Mouse (Mus musculus) forebrain, embryonic 15.5 days (tissue): ENCODE measurements around the gene Jph3. TPM values are rescaled to one million over a fixed set of nuclear protein-coding genes. Genes with fewer than 3 reads are reported as not detected.

Experiments
- ATAC-seq: fragments of 200-750 bp; cut with Nextera tagmentation; replicated peaks from 2 replicates; pipeline ENCODE4 v1.8.0; 2017; ENCODE audit warnings: mild to moderate bottlenecking, moderate TSS enrichment, moderate library complexity
- H3K27ac ChIP-seq: fragments of 300-500 bp; sonication (generic); replicated peaks from 2 replicates; pipeline ENCODE4 v1.5.1; 2015; ENCODE audit warnings: mild to moderate bottlenecking, inconsistent platforms
- H3K27me3 ChIP-seq: fragments of 300-500 bp; sonication (generic); 2 replicates; pipeline ENCODE4 v1.6.1; 2015; ENCODE audit warnings: inconsistent platforms
- H3K36me3 ChIP-seq: fragments of 300-500 bp; sonication (generic); 2 replicates; pipeline ENCODE4 v1.6.1; 2015; ENCODE audit warnings: mild to moderate bottlenecking, inconsistent platforms
- H3K4me1 ChIP-seq: fragments of 300-500 bp; sonication (generic); 2 replicates; pipeline ENCODE4 v1.6.1; 2015; ENCODE audit warnings: inconsistent platforms
- H3K4me2 ChIP-seq: fragments of 300-500 bp; sonication (generic); replicated peaks from 2 replicates; pipeline ENCODE4 v1.6.1; 2015; ENCODE audit warnings: mild to moderate bottlenecking, inconsistent platforms
- H3K4me3 ChIP-seq: fragments of 300-500 bp; sonication (generic); 2 replicates; pipeline ENCODE4 v1.5.1; 2015; ENCODE audit warnings: mild to moderate bottlenecking, inconsistent platforms
- H3K9ac ChIP-seq: fragments of 300-500 bp; sonication (generic); replicated peaks from 2 replicates; pipeline ENCODE4 v1.6.1; 2015; ENCODE audit warnings: mild to moderate bottlenecking, inconsistent platforms
- H3K9me3 ChIP-seq: fragments of 300-500 bp; sonication (generic); 2 replicates; pipeline ENCODE4 v1.6.1; 2016; ENCODE audit warnings: inconsistent platforms
- WGBS: fragments of 180-500 bp; shearing (Covaris S2); methylation state at CpG from one replicate; pipeline ENCODE4 v1.1.7; 2015; ENCODE audit warnings: mixed read lengths; 5-methylcytosine and 5-hydroxymethylcytosine counted together
- polyA plus RNA-seq: library from polyadenylated mRNA; unstranded; fragments of >200 nt; fragmentation: Nextera tagmentation; extraction: Ambion mirVana; gene quantifications from 2 replicates; pipeline ENCODE4 v1.2.1, GENCODE M21; 2015

The Jph3 gene
- polyA plus RNA-seq, 1 experiment from 2014 or later: 82.5 TPM

GRCm38 (mm10) chr8:121731060-121731459 lies 1.6 kb downstream of the Jph3 start:
- peaks cover 24% of the 10 kb centered on the region for H3K27me3 ChIP-seq
- peak overlapping the region; percentile 80 for H3K4me3 ChIP-seq
- no peaks in the 10 kb centered on the region for H3K36me3 ChIP-seq
- H3K9ac ChIP-seq: peak overlapping the region; percentile 73
- H3K4me2 ChIP-seq: peak overlapping the region; percentile 75
- no peaks in the 10 kb centered on the region for H3K9me3 ChIP-seq
- H3K27ac ChIP-seq: peak overlapping the region; percentile 51
- H3K4me1 ChIP-seq: peaks cover 31% of the 10 kb centered on the region
- peak; percentile 14; the same call in 1 of the 2 replicates for ATAC-seq
- WGBS: 0% methylated on average over 11 of the region's 11 CpGs

DNA sequence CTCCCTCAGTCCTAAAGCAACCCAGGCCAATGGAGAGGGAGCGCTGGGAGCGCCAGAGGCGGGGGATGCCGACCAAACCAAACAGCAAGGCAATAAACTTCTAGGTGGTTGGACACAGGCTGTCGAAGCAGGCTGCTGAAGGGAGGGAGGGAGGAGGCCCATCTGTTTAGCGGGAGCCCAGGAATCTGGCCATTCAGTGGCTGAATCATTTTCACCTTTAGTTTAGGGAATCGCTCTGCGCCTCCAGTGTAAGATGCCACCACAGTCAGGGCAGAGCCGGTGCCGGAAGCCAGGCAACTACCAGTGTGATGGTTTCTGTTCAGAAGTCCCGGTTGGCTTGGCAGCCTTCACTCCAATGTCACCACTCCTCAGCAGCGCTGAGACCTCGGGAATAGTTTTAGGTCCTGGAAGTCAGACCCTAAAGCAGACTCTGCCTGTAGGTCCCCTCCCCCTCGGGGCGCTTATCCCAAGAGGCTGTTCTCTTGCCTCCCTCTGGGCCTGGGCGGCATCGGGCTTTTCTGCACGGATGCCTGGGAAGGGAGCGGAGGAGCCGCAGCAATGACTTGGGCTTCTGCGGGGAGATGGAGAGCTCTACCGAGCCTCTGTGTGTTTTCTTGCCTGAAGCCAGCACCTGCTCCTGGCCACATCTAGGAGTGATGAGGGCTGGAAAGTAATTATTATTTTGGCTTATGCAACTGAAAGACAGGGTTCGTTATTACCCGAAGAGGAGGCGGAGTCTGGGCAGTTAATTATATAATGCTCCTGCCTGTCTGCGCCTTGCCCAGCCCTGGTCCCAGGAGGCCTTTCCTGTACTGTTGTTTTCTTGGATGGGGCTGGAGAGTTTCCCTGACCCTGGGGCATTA lies 2.3 kb downstream of the Jph3 start:
- Histone ChIP-seq H3K9me3 (no peaks in the 10 kb centered on the region), H3K36me3 (no peaks in the 10 kb centered on the region), H3K9ac (peak overlapping the region; percentile 73), H3K27me3 (peaks cover 24% of the 10 kb centered on the region), H3K4me1 (peaks cover 31% of the 10 kb centered on the region), H3K4me3 (peak overlapping the region; percentile 80), H3K4me2 (peak overlapping the region; percentile 75), H3K27ac (peak overlapping the region; percentile 51; the same call in 1 of the 2 replicates)
- 4% methylated on average over 26 of the region's 26 CpGs for WGBS
- ATAC-seq: peak; percentile 15; the same call in 1 of the 2 replicates

DNA sequence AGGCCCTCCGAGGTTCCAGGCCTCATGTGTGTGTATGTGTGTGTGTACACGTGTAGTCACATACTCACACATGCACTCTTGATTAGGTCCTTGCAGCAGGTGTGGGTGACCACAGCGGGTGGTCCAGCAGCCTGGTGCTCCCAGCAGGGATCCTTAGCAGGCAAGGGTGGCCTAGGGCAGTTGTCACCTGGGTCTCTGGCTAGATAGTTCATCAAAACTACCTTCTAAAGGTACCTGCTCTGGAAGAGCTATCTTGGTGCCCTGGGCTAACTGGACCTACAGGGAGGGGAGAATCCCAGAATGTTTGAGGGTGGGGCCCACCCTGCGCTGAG lies 2.9 kb downstream of the Jph3 start:
- H3K27me3 ChIP-seq: peaks cover 24% of the 10 kb centered on the region
- WGBS: 50% methylated on average over 4 of the region's 4 CpGs
- peaks cover 31% of the 10 kb centered on the region for H3K4me1 ChIP-seq
- no peaks in the 10 kb centered on the region for H3K9me3 ChIP-seq
- H3K36me3 ChIP-seq: no peaks in the 10 kb centered on the region
- peak overlapping the region; percentile 73 for H3K9ac ChIP-seq
- H3K4me3 ChIP-seq: peak overlapping the region; percentile 80
- H3K27ac ChIP-seq: no peak overlapping the region
- no peak for ATAC-seq
- peak overlapping the region; percentile 75 for H3K4me2 ChIP-seq

DNA sequence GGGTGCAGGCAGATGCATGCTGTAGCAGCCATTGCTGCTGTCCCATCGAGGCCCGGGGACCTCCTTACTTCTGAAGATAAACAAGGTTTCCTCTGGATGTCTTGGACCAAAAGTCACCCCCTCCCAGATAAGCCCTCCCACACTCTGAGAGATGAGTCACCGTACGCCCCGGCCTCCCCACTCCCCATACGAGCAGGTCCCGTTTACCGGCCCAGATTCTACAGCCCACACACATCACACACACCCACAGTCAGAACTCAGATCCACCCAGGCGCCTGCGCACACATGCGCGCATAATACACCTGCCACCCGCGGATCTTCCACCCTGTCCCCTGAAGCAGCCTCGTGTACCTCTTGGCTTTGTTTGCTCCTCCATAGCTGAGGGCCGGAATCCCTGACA lies 4.8 kb downstream of the Jph3 start:
- Histone ChIP-seq H3K27me3 (peaks cover 19% of the 10 kb centered on the region), H3K4me1 (peaks cover 31% of the 10 kb centered on the region), H3K4me2 (no peak overlapping the region), H3K27ac (no peak overlapping the region), H3K9me3 (no peaks in the 10 kb centered on the region), H3K4me3 (no peak overlapping the region), H3K36me3 (no peaks in the 10 kb centered on the region), H3K9ac (no peak overlapping the region)
- ATAC-seq: no peak
- WGBS: 90% methylated on average over 16 of the region's 16 CpGs

DNA sequence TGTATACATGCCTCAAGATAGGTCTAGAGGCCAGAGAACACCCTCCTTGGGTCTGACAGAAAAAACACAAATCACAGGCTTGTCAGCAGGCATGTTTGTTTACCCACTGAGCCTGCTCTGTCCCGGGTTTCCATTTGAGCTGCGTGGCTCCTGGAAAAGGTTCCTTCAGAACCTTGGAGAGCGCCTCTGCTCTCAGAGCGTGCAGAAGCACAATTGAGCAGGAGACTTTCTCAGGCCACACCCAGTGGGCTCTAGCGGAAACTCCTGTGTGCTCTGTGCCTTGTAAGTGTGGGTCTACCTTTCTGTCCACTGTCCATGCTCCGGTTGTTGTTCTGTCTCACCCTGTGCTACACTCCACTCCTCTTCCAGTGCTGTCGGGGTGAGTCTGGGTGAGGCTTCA lies 6.8 kb downstream of the Jph3 start:
- H3K36me3 ChIP-seq: no peaks in the 10 kb centered on the region
- H3K4me2 ChIP-seq: no peak overlapping the region
- H3K4me3 ChIP-seq: no peak overlapping the region
- H3K27ac ChIP-seq: no peak overlapping the region
- H3K9me3 ChIP-seq: no peaks in the 10 kb centered on the region
- ATAC-seq: no peak
- no peak overlapping the region for H3K9ac ChIP-seq
- H3K4me1 ChIP-seq: peaks cover 23% of the 10 kb centered on the region
- 12% methylated on average over 7 of the region's 7 CpGs for WGBS
- H3K27me3 ChIP-seq: peaks cover 9% of the 10 kb centered on the region; the same call in 1 of the 2 replicates

GRCm38 (mm10) chr8:121740721-121741120 lies 11.3 kb downstream of the Jph3 start:
- 93% methylated on average over 10 of the region's 10 CpGs for WGBS
- no peaks in the 10 kb centered on the region for H3K36me3 ChIP-seq
- no peak overlapping the region for H3K4me3 ChIP-seq
- H3K4me1 ChIP-seq: no peaks in the 10 kb centered on the region
- H3K4me2 ChIP-seq: no peak overlapping the region
- H3K9me3 ChIP-seq: no peaks in the 10 kb centered on the region
- no peak for ATAC-seq
- H3K27me3 ChIP-seq: no peaks in the 10 kb centered on the region
- no peak overlapping the region for H3K27ac ChIP-seq
- H3K9ac ChIP-seq: no peak overlapping the region

DNA sequence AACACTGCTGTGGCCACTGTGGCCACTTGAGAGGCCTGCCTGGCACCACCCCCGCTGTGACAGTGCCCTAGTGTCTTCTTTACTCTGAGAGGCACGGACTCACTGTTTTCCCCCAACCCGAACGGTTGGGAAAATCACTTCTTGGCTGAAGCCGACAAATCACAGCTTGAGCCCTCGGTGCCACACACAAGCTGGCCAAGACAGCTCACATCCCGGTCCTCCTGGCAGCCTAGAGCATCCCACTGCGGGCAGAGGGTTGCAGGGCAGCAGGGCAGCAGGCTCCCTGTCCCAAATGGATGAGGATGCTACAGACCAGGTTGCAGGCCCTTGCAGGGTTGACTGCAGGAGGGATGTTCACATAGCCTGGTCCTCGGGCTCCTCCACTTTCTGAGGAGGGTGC lies 20.1 kb downstream of the Jph3 start:
- H3K27me3 ChIP-seq: no peaks in the 10 kb centered on the region
- no peak overlapping the region for H3K27ac ChIP-seq
- H3K4me3 ChIP-seq: no peak overlapping the region
- no peak overlapping the region for H3K9ac ChIP-seq
- no peak overlapping the region for H3K4me2 ChIP-seq
- no peak for ATAC-seq
- H3K4me1 ChIP-seq: no peaks in the 10 kb centered on the region
- peaks cover 3% of the 10 kb centered on the region; the same call in 1 of the 2 replicates for H3K9me3 ChIP-seq
- 0 out of 2 replicates have a peak, but pooled peaks cover 3% of the 10 kb centered on the region for H3K36me3 ChIP-seq
- WGBS: 76% methylated on average over 9 of the region's 9 CpGs

- Histone ChIP-seq H3K4me3 (no peak overlapping the region), H3K9me3 (peaks cover 3% of the 10 kb centered on the region; the same call in 1 of the 2 replicates), H3K27me3 (no peaks in the 10 kb centered on the region), H3K4me1 (no peaks in the 10 kb centered on the region), H3K4me2 (no peak overlapping the region), H3K27ac (no peak overlapping the region), H3K9ac (no peak overlapping the region), H3K36me3 (0 out of 2 replicates have a peak, but pooled peaks cover 3% of the 10 kb centered on the region)
- 45% methylated on average over 3 of the region's 3 CpGs for WGBS
- ATAC-seq: no peak
Measured at GRCm38 (mm10) chr8:121750512-121750911, 21.1 kb downstream of the Jph3 start.

DNA sequence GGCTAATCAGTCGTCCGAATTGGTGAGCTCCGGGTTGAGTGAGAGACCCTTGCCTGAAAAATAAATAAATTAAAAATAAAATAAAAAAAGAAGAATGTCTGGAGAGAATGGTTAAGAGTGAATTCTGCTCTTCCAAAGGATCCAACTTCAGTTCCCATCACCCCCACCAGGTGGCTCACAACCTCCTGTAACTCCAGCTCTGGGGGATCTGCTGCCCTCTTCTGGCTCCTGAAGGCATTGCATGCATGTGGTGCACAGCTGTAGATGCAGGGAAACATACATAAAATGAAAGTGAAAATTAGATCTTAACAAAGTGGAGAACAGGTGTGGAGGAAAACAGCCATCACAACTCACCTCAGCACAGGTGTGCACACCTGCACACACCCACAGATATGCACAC lies 22.0 kb downstream of the Jph3 start:
- ATAC-seq: no peak
- H3K36me3 ChIP-seq: 0 out of 2 replicates have a peak, but pooled peaks cover 3% of the 10 kb centered on the region
- H3K27me3 ChIP-seq: no peaks in the 10 kb centered on the region
- no peak overlapping the region for H3K9ac ChIP-seq
- H3K9me3 ChIP-seq: peaks cover 3% of the 10 kb centered on the region; the same call in 1 of the 2 replicates
- no peaks in the 10 kb centered on the region for H3K4me1 ChIP-seq
- no peak overlapping the region for H3K27ac ChIP-seq
- H3K4me3 ChIP-seq: no peak overlapping the region
- no peak overlapping the region for H3K4me2 ChIP-seq
- 37% methylated on average over 3 of the region's 3 CpGs for WGBS

GRCm38 (mm10) chr8:121758470-121758869 lies 29.0 kb downstream of the Jph3 start:
- H3K4me2 ChIP-seq: no peak overlapping the region
- H3K4me1 ChIP-seq: peaks cover 7% of the 10 kb centered on the region
- no peaks in the 10 kb centered on the region for H3K9me3 ChIP-seq
- no peak for ATAC-seq
- H3K9ac ChIP-seq: no peak overlapping the region
- 78% methylated on average over 12 of the region's 12 CpGs for WGBS
- H3K27ac ChIP-seq: no peak overlapping the region
- H3K4me3 ChIP-seq: no peak overlapping the region
- 0 out of 2 replicates have a peak, but pooled peaks cover under 1% of the 10 kb centered on the region for H3K36me3 ChIP-seq
- H3K27me3 ChIP-seq: no peaks in the 10 kb centered on the region

DNA sequence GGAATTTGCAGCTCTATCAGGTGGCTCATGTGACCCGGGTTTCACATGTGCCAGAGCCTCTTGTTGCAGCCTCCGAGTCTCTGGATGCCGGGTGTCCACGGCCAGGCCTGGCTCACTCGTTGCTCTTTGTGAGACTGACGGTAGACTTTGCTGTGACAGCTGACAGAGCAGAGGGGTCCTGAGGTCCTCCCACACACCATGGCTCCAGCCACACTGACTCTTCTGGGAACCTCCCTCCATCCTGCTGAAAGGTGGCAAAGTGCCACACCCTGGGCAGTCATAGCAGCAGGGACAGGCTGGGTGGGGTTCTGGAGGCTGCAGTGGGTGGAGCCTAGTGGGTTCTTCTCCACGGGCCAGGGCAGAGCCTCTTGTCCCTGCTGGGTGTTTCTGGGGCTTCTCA lies 31.1 kb downstream of the Jph3 start:
- no peaks in the 10 kb centered on the region for H3K27me3 ChIP-seq
- ATAC-seq: no peak
- no peaks in the 10 kb centered on the region for H3K9me3 ChIP-seq
- 79% methylated on average over 7 of the region's 7 CpGs for WGBS
- no peaks in the 10 kb centered on the region for H3K36me3 ChIP-seq
- no peak overlapping the region for H3K4me3 ChIP-seq
- H3K4me1 ChIP-seq: peaks cover 12% of the 10 kb centered on the region
- no peak overlapping the region for H3K4me2 ChIP-seq
- no peak overlapping the region for H3K27ac ChIP-seq
- no peak overlapping the region for H3K9ac ChIP-seq

DNA sequence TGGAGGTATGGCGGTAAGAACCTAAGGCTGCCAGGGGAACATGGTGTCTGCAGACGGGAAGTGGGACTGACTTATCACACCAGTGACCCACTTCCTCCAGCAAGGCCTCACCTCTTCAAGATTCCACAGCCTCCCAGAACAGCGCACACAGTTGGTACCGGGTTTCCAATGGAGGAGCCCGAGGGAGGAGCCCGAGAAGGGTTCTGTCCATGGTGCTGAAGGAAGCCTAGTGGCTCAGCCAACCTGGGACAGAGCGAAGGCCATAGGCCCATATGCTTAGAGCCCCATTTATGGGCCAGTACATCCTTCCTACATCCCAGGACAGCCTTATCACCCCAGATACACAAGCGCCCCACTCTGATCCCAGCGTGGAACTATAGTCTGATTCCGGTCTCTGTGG lies 32.1 kb downstream of the Jph3 start:
- H3K4me1 ChIP-seq: peaks cover 12% of the 10 kb centered on the region
- H3K36me3 ChIP-seq: no peaks in the 10 kb centered on the region
- 35% methylated on average over 10 of the region's 10 CpGs for WGBS
- no peak overlapping the region for H3K4me2 ChIP-seq
- no peak overlapping the region for H3K9ac ChIP-seq
- ATAC-seq: no peak
- H3K27ac ChIP-seq: no peak overlapping the region
- no peaks in the 10 kb centered on the region for H3K27me3 ChIP-seq
- no peaks in the 10 kb centered on the region for H3K9me3 ChIP-seq
- H3K4me3 ChIP-seq: no peak overlapping the region
